Mouse (Mus musculus): Measurements from ENCODE around the gene Lmln. TPM values are rescaled to one million over a fixed set of nuclear protein-coding genes. Genes with fewer than 3 reads are reported as not detected.
"Not testable (repeated sequence)": the region's sequence is repeated elsewhere in the genome, so short reads cannot be mapped to it uniquely, and the experiment has no call there.

Lmln gene
- total RNA-seq, 2 experiments from 2014 or later, result 1.8 to 3.2 TPM

GRCm38 (mm10) chr16:33056786-33057185, 5.5 kb upstream of the Lmln start:
- intact Hi-C loops (cut with DNase I), result no loop called here
- DNase-seq, result no peak

GRCm38 (mm10) chr16:33058033-33058432, 4.3 kb upstream of the Lmln start:
- intact Hi-C loops (cut with DNase I), result no loop called here
- no peak for DNase-seq

GRCm38 (mm10) chr16:33058656-33059055, 3.7 kb upstream of the Lmln start:
- intact Hi-C loops (cut with DNase I); DNase-seq: not testable (repeated sequence)

- intact Hi-C loops (cut with DNase I), result no loop called here
Observed at GRCm38 (mm10) chr16:33059471-33059870, 2.9 kb upstream of the Lmln start.

GRCm38 (mm10) chr16:33060926-33061325, 1.4 kb upstream of the Lmln start:
- intact Hi-C loops (cut with DNase I), result loop anchor here (5.0 kb wide), 1 partner anchor 249 kb away; the partner anchor contains the start of gene Smbd1
- no peak for DNase-seq

More at GRCm38 (mm10) chr16:33059471-33059870, 2.9 kb upstream of the Lmln start:
- no peak for DNase-seq

- no peak for DNase-seq
- intact Hi-C loops (cut with DNase I), result loop anchor here (5.0 kb wide), 1 partner anchor 249 kb away; the partner anchor contains the start of gene Smbd1
Observed at GRCm38 (mm10) chr16:33061400-33061799, 921 bp upstream of the Lmln start.

GRCm38 (mm10) chr16:33062682-33063131, 386 bp downstream of the Lmln start:
- no peak for DNase-seq

GRCm38 (mm10) chr16:33063267-33063666, 946 bp downstream of the Lmln start:
- DNase-seq, result no peak
- intact Hi-C loops (cut with DNase I), result loop anchor here (5.0 kb wide), 1 partner anchor 251 kb away; the partner anchor contains the start of gene Smbd1

More at GRCm38 (mm10) chr16:33062682-33063131, 386 bp downstream of the Lmln start:
- intact Hi-C loops (cut with DNase I), result loop anchor here (5.0 kb wide), 1 partner anchor 250 kb away; the partner anchor contains the start of gene Smbd1

GRCm38 (mm10) chr16:33064636-33065035, 2.3 kb downstream of the Lmln start:
- DNase-seq, result no peak
- intact Hi-C loops (cut with DNase I), result loop anchor here (5.0 kb wide), 1 partner anchor 252 kb away; the partner anchor contains the start of gene Smbd1

- DNase-seq, result no peak
- intact Hi-C loops (cut with DNase I), result no loop called here
Observed at GRCm38 (mm10) chr16:33070928-33071327, 8.6 kb downstream of the Lmln start.

GRCm38 (mm10) chr16:33072871-33073557, 10.7 kb downstream of the Lmln start:
- intact Hi-C loops (cut with DNase I), result no loop called here
- DNase-seq, result no peak

- no peak for DNase-seq
- intact Hi-C loops (cut with DNase I), result no loop called here
Observed at GRCm38 (mm10) chr16:33074967-33075366, 12.6 kb downstream of the Lmln start.

- intact Hi-C loops (cut with DNase I), result no loop called here
- DNase-seq, result no peak
Observed at GRCm38 (mm10) chr16:33076078-33076477, 13.8 kb downstream of the Lmln start.

GRCm38 (mm10) chr16:33077069-33077627, 14.8 kb downstream of the Lmln start:
- no peak for DNase-seq
- intact Hi-C loops (cut with DNase I), result no loop called here

GRCm38 (mm10) chr16:33080063-33080462, 17.7 kb downstream of the Lmln start:
- intact Hi-C loops (cut with DNase I), result no loop called here
- DNase-seq, result no peak

GRCm38 (mm10) chr16:33082951-33083350, 20.6 kb downstream of the Lmln start:
- DNase-seq, result no peak
- intact Hi-C loops (cut with DNase I), result no loop called here

GRCm38 (mm10) chr16:33083996-33084395, 21.7 kb downstream of the Lmln start:
- DNase-seq, result no peak
- intact Hi-C loops (cut with DNase I), result no loop called here

GRCm38 (mm10) chr16:33085666-33086065, 23.3 kb downstream of the Lmln start:
- intact Hi-C loops (cut with DNase I), result no loop called here

GRCm38 (mm10) chr16:33113726-33114125, 51.4 kb downstream of the Lmln start:
- intact Hi-C loops (cut with DNase I), result no loop called here
- no peak for DNase-seq

More at GRCm38 (mm10) chr16:33085666-33086065, 23.3 kb downstream of the Lmln start:
- DNase-seq, result no peak

GRCm38 (mm10) chr16:33123373-33123772, 61.1 kb downstream of the Lmln start:
- DNase-seq, result no peak
- intact Hi-C loops (cut with DNase I), result no loop called here

GRCm38 (mm10) chr16:33123938-33124820, 61.9 kb downstream of the Lmln start:
- no peak for DNase-seq
- intact Hi-C loops (cut with DNase I), result no loop called here

All from heart, postnatal 36 days (tissue).